Mouse (Mus musculus): ENCODE data around the gene Txnrd2. TPM values are rescaled to one million over a fixed set of nuclear protein-coding genes. Genes with fewer than 3 reads are reported as not detected.

Txnrd2 gene
- polyA plus RNA-seq, 1 experiment from 2014 or later, result 83.7 TPM

- no peak overlapping the region for H3K4me3 ChIP-seq (ENCODE audit: low read depth, low read length)
- H3K27me3 ChIP-seq (replicated peaks; ENCODE audit: control insufficient read depth, insufficient read depth, low read length), result no peaks in the 10 kb centered on the region
- no peaks in the 10 kb centered on the region for H3K4me1 ChIP-seq (replicated peaks; ENCODE audit: control insufficient read depth, insufficient read depth, low read length)
- WGBS, result 71% methylated on average over 5 of the region's 5 CpGs
- H3K4me2 ChIP-seq, result no peak overlapping the region
- H3K9me3 ChIP-seq (ENCODE audit: control insufficient read depth, low read length), result no peaks in the 10 kb centered on the region
- H3K9ac ChIP-seq (ENCODE audit: low read depth, low read length), result no peak overlapping the region
- no peak for ATAC-seq (replicated peaks; ENCODE audit: low FRiP score)
- H3K27ac ChIP-seq (ENCODE audit: low read depth, low read length), result no peak overlapping the region
- no peak for DNase-seq (ENCODE audit: low spot score)
- H3K36me3 ChIP-seq (ENCODE audit: control insufficient read depth, insufficient read depth, low read length), result 0 out of 2 replicates have a peak, but pooled peaks cover under 1% of the 10 kb centered on the region
Observed at GRCm38 (mm10) chr16:18484794-18485435, 58.7 kb downstream of the Txnrd2 start.

GRCm38 (mm10) chr16:18486126-18486525 is 59.9 kb downstream of the Txnrd2 start:
- Histone ChIP-seq H3K27ac (ENCODE audit: low read depth, low read length) (no peak overlapping the region), H3K4me1 (replicated peaks; ENCODE audit: control insufficient read depth, insufficient read depth, low read length) (no peaks in the 10 kb centered on the region), H3K9ac (ENCODE audit: low read depth, low read length) (no peak overlapping the region), H3K9me3 (ENCODE audit: control insufficient read depth, low read length) (no peaks in the 10 kb centered on the region), H3K4me2 (no peak overlapping the region), H3K27me3 (replicated peaks; ENCODE audit: control insufficient read depth, insufficient read depth, low read length) (no peaks in the 10 kb centered on the region), H3K36me3 (ENCODE audit: control insufficient read depth, insufficient read depth, low read length) (no peaks in the 10 kb centered on the region), H3K4me3 (ENCODE audit: low read depth, low read length) (no peak overlapping the region)
- DNase-seq (ENCODE audit: low spot score) (no peak), ATAC-seq (replicated peaks; ENCODE audit: low FRiP score) (no peak)
- 94% methylated on average over 2 of the region's 2 CpGs for WGBS

- Histone ChIP-seq H3K27me3 (replicated peaks; ENCODE audit: control insufficient read depth, insufficient read depth, low read length) (no peaks in the 10 kb centered on the region), H3K27ac (ENCODE audit: low read depth, low read length) (no peak overlapping the region), H3K9me3 (ENCODE audit: control insufficient read depth, low read length) (no peaks in the 10 kb centered on the region), H3K4me1 (replicated peaks; ENCODE audit: control insufficient read depth, insufficient read depth, low read length) (no peaks in the 10 kb centered on the region), H3K4me3 (ENCODE audit: low read depth, low read length) (no peak overlapping the region), H3K36me3 (ENCODE audit: control insufficient read depth, insufficient read depth, low read length) (no peaks in the 10 kb centered on the region), H3K4me2 (no peak overlapping the region), H3K9ac (ENCODE audit: low read depth, low read length) (no peak overlapping the region)
- ATAC-seq (replicated peaks; ENCODE audit: low FRiP score), result no peak
- WGBS, result 94% methylated on average over 3 of the region's 3 CpGs
- DNase-seq (ENCODE audit: low spot score), result no peak
Observed at GRCm38 (mm10) chr16:18490281-18490680, 64.1 kb downstream of the Txnrd2 start.

GRCm38 (mm10) chr16:18490894-18491293 is 64.7 kb downstream of the Txnrd2 start:
- Histone ChIP-seq H3K27me3 (replicated peaks; ENCODE audit: control insufficient read depth, insufficient read depth, low read length) (no peaks in the 10 kb centered on the region), H3K4me2 (no peak overlapping the region), H3K4me1 (replicated peaks; ENCODE audit: control insufficient read depth, insufficient read depth, low read length) (no peaks in the 10 kb centered on the region), H3K27ac (ENCODE audit: low read depth, low read length) (no peak overlapping the region), H3K36me3 (ENCODE audit: control insufficient read depth, insufficient read depth, low read length) (no peaks in the 10 kb centered on the region), H3K9me3 (ENCODE audit: control insufficient read depth, low read length) (no peaks in the 10 kb centered on the region), H3K9ac (ENCODE audit: low read depth, low read length) (no peak overlapping the region), H3K4me3 (ENCODE audit: low read depth, low read length) (no peak overlapping the region)
- ATAC-seq (replicated peaks; ENCODE audit: low FRiP score), result no peak
- WGBS, result 55% methylated on average over 1 of the region's 1 CpGs
- DNase-seq (ENCODE audit: low spot score), result no peak

GRCm38 (mm10) chr16:18497865-18498515 is 71.8 kb downstream of the Txnrd2 start:
- no peak for DNase-seq (ENCODE audit: low spot score)
- Histone ChIP-seq H3K9ac (ENCODE audit: low read depth, low read length) (peak overlapping the region; percentile 94), H3K9me3 (ENCODE audit: control insufficient read depth, low read length) (no peaks in the 10 kb centered on the region), H3K27ac (ENCODE audit: low read depth, low read length) (peak overlapping the region; percentile 92), H3K27me3 (replicated peaks; ENCODE audit: control insufficient read depth, insufficient read depth, low read length) (no peaks in the 10 kb centered on the region), H3K4me3 (ENCODE audit: low read depth, low read length) (peak overlapping the region; percentile 88), H3K4me2 (peak overlapping the region; percentile 95), H3K36me3 (ENCODE audit: control insufficient read depth, insufficient read depth, low read length) (peaks cover 12% of the 10 kb centered on the region), H3K4me1 (replicated peaks; ENCODE audit: control insufficient read depth, insufficient read depth, low read length) (peaks cover 13% of the 10 kb centered on the region)
- ATAC-seq (replicated peaks; ENCODE audit: low FRiP score), result peak; percentile 55
- WGBS, result 7% methylated on average over 6 of the region's 6 CpGs

GRCm38 (mm10) chr16:18498558-18498990 is 72.4 kb downstream of the Txnrd2 start, which contains the start of the genes Gnb1l and Rtl10:
Gnb1l (plus strand) TSS chr16:18498713.
Rtl10 (plus strand) TSS chr16:18498901.
- 0% methylated on average over 51 of the region's 51 CpGs for WGBS
- H3K9me3 ChIP-seq (ENCODE audit: control insufficient read depth, low read length), result no peaks in the 10 kb centered on the region
- peak within 1 kb of the TSS; percentile 92 for H3K27ac ChIP-seq (ENCODE audit: low read depth, low read length)
- peaks cover 12% of the 10 kb centered on the region for H3K36me3 ChIP-seq (ENCODE audit: control insufficient read depth, insufficient read depth, low read length)
- ATAC-seq (replicated peaks; ENCODE audit: low FRiP score) (peak; percentile 97), DNase-seq (ENCODE audit: low spot score) (peak; percentile 97)
- peak within 1 kb of the TSS; percentile 94 for H3K9ac ChIP-seq (ENCODE audit: low read depth, low read length)
- H3K4me2 ChIP-seq, result peak within 1 kb of the TSS; percentile 95
- peaks cover 13% of the 10 kb centered on the region for H3K4me1 ChIP-seq (replicated peaks; ENCODE audit: control insufficient read depth, insufficient read depth, low read length)
- H3K27me3 ChIP-seq (replicated peaks; ENCODE audit: control insufficient read depth, insufficient read depth, low read length), result no peaks in the 10 kb centered on the region
- H3K4me3 ChIP-seq (ENCODE audit: low read depth, low read length), result peak within 1 kb of the TSS; percentile 88

- no peaks in the 10 kb centered on the region for H3K9me3 ChIP-seq (ENCODE audit: control insufficient read depth, low read length)
- H3K4me2 ChIP-seq, result peak overlapping the region; percentile 95
- DNase-seq (ENCODE audit: low spot score) (no peak), ATAC-seq (replicated peaks; ENCODE audit: low FRiP score) (peak; percentile 53)
- peaks cover 12% of the 10 kb centered on the region for H3K36me3 ChIP-seq (ENCODE audit: control insufficient read depth, insufficient read depth, low read length)
- H3K27ac ChIP-seq (ENCODE audit: low read depth, low read length), result peak overlapping the region; percentile 92; the same call in 1 of the 2 replicates
- peak overlapping the region; percentile 94 for H3K9ac ChIP-seq (ENCODE audit: low read depth, low read length)
- peak overlapping the region; percentile 88 for H3K4me3 ChIP-seq (ENCODE audit: low read depth, low read length)
- no peaks in the 10 kb centered on the region for H3K27me3 ChIP-seq (replicated peaks; ENCODE audit: control insufficient read depth, insufficient read depth, low read length)
- H3K4me1 ChIP-seq (replicated peaks; ENCODE audit: control insufficient read depth, insufficient read depth, low read length), result peaks cover 13% of the 10 kb centered on the region
- 1% methylated on average over 24 of the region's 24 CpGs for WGBS
Observed at GRCm38 (mm10) chr16:18498996-18499395, 72.8 kb downstream of the Txnrd2 start.

- no peak overlapping the region for H3K9ac ChIP-seq (ENCODE audit: low read depth, low read length)
- H3K4me3 ChIP-seq (ENCODE audit: low read depth, low read length), result no peak overlapping the region
- H3K27ac ChIP-seq (ENCODE audit: low read depth, low read length), result no peak overlapping the region
- H3K36me3 ChIP-seq (ENCODE audit: control insufficient read depth, insufficient read depth, low read length), result peaks cover 12% of the 10 kb centered on the region
- ATAC-seq (replicated peaks; ENCODE audit: low FRiP score) (no peak), DNase-seq (ENCODE audit: low spot score) (no peak)
- no peaks in the 10 kb centered on the region for H3K27me3 ChIP-seq (replicated peaks; ENCODE audit: control insufficient read depth, insufficient read depth, low read length)
- 89% methylated on average over 6 of the region's 6 CpGs for WGBS
- no peaks in the 10 kb centered on the region for H3K9me3 ChIP-seq (ENCODE audit: control insufficient read depth, low read length)
- no peak overlapping the region for H3K4me2 ChIP-seq
- H3K4me1 ChIP-seq (replicated peaks; ENCODE audit: control insufficient read depth, insufficient read depth, low read length), result peaks cover 13% of the 10 kb centered on the region
Observed at GRCm38 (mm10) chr16:18501531-18501930, 75.3 kb downstream of the Txnrd2 start.
